Comparison of ENCODE assay signal across 11 mouse cellular contexts in the genomic region with DNA sequence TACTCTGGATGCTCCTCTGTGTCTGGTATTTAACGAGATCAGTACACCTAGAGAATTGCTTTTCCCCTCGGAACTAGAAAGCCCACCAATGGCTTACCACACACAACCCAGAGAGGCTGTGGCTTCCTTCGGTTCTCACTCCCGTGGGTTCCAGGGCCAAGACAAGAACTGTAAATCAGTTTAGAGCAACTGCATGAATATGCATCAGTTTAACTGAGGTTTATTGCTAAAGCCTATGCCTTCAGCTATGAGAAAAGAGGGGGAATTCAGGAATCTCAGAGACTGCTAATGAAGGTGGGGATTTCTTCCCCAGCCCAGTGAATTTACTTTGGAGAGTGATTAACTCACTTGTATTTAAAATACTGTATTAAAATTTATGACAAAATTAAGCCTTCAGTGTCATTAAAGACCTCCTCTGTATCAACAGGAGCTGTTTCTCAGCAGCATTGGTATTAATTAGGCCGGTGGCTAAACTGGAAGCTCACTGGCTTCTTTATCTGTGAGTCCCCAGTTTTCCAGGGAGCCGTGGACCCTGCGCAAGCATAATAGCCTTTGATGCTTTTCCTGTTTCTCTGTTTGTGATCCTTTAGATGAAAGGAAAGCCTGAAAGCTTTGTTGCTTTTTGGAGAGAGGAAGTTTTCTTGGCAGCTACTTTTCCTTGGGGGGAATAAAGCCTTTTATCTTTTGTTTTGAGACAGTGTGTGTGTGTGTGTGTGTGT. TPM values are rescaled to one million over a fixed set of nuclear protein-coding genes. Genes with fewer than 3 reads are reported as not detected.
DNase-seq lines count a peak whose midpoint lies in the region; ATAC-seq and TF ChIP-seq lines count a peak whose summit lies in the region.
"Had no signal": no experiment of that assay in that cellular context is flagged by ENCODE, and none has a peak within 500 bp of the region (broad histone marks: within the 10 kb centered on the region; RNA-seq: fewer than 3 reads in every experiment).

No protein-coding gene starts in this region.

- no peak overlapping the region for H3K9ac ChIP-seq in embryonic facial prominence, embryonic 15.5 days
- no peak overlapping the region for H3K9ac ChIP-seq in limb, embryonic 14.5 days (ENCODE audit: low read depth, low read length, severe bottlenecking)
- H3K9ac ChIP-seq: liver, embryonic 15.5 days had no signal

- H3K36me3 ChIP-seq in embryonic facial prominence, embryonic 15.5 days: no peaks in the 10 kb centered on the region
- no peaks in the 10 kb centered on the region for H3K36me3 ChIP-seq in limb, embryonic 14.5 days (ENCODE audit: control insufficient read depth, insufficient read depth, low read length)
- H3K36me3 ChIP-seq: liver, embryonic 15.5 days had no signal

- no peak overlapping the region for H3K4me3 ChIP-seq in embryonic facial prominence, embryonic 15.5 days (replicated peaks)
- no peak overlapping the region for H3K4me3 ChIP-seq in limb, embryonic 14.5 days (replicated peaks; ENCODE audit: low read length)
- H3K4me3 ChIP-seq: liver, embryonic 15.5 days had no signal

- no peak for TF ChIP-seq POLR2A in limb, embryonic 14.5 days (IDR thresholded peaks at IDR 0.05; ENCODE audit: borderline replicate concordance, extremely low read depth, insufficient read depth, insufficient read length)

- H3K9me3 ChIP-seq in embryonic facial prominence, embryonic 15.5 days (replicated peaks): 0 out of 2 replicates have a peak, but pooled peaks cover 3% of the 10 kb centered on the region
- H3K9me3 ChIP-seq in limb, embryonic 14.5 days (ENCODE audit: control insufficient read depth, low read length): no peaks in the 10 kb centered on the region
- H3K9me3 ChIP-seq: liver, embryonic 15.5 days had no signal

- H3K27me3 ChIP-seq in embryonic facial prominence, embryonic 15.5 days: no peaks in the 10 kb centered on the region
- no peaks in the 10 kb centered on the region for H3K27me3 ChIP-seq in limb, embryonic 14.5 days (ENCODE audit: control insufficient read depth, insufficient read depth, low read length)
- H3K27me3 ChIP-seq: liver, embryonic 15.5 days had no signal

- 29% methylated on average over 7 of the region's 7 CpGs for WGBS in embryonic facial prominence, embryonic 15.5 days
- WGBS in limb, embryonic 14.5 days: 17% methylated on average over 7 of the region's 7 CpGs

- peak; percentile 16 for DNase-seq in kidney, adult 9 months
- DNase-seq in kidney, postnatal 14 days: no peak
- DNase-seq in brain, embryonic 18.5 days (ENCODE audit: low read depth, low spot score): peak; percentile 59
- DNase-seq in limb, embryonic 14.5 days (ENCODE audit: low spot score): peak; percentile 23
- no peak for DNase-seq in MN1 (ENCODE audit: low spot score)
- DNase-seq in right cerebral cortex, postnatal 14 days: no peak
- DNase-seq in adrenal gland, postnatal 36 days: no peak
- DNase-seq: gastrocnemius, postnatal 36 days; layer of hippocampus, adult 9-11 months had no signal

- no peak for ATAC-seq in embryonic facial prominence, embryonic 15.5 days (ENCODE audit: insufficient number of reproducible peaks, low FRiP score, low TSS enrichment, low read depth)
- ATAC-seq in limb, embryonic 14.5 days (ENCODE audit: low FRiP score, low read depth): no peak

- H3K27ac ChIP-seq in embryonic facial prominence, embryonic 15.5 days (replicated peaks): 0 out of 2 replicates have a peak overlapping the region, but pooled peaks have one; percentile 17
- no peak overlapping the region for H3K27ac ChIP-seq in limb, embryonic 14.5 days (replicated peaks; ENCODE audit: low read depth, low read length)
- H3K27ac ChIP-seq: liver, embryonic 15.5 days had no signal

- H3K4me2 ChIP-seq in embryonic facial prominence, embryonic 15.5 days (replicated peaks): 0 out of 2 replicates have a peak overlapping the region, but pooled peaks have one; percentile 3
- H3K4me2 ChIP-seq in limb, embryonic 14.5 days (replicated peaks; ENCODE audit: low read depth, low read length, severe bottlenecking): no peak overlapping the region
- H3K4me2 ChIP-seq: liver, embryonic 15.5 days had no signal

- H3K4me1 ChIP-seq in embryonic facial prominence, embryonic 15.5 days: peaks cover 8% of the 10 kb centered on the region; the same call in 1 of the 2 replicates
- H3K4me1 ChIP-seq in limb, embryonic 14.5 days (ENCODE audit: control insufficient read depth, insufficient read depth, low read length): no peaks in the 10 kb centered on the region
- H3K4me1 ChIP-seq: liver, embryonic 15.5 days had no signal

RNA-seq across cellular contexts. Expression of gene Fam13c, which starts 44.4 kb away (rescaled TPM):
- 13.1 and 13.6 TPM in 2 replicates for polyA plus RNA-seq in embryonic facial prominence, embryonic 15.5 days (2015; fragmentation: Nextera tagmentation; extraction: Ambion mirVana)
- polyA plus RNA-seq in limb, embryonic 14.5 days (2012; rRNA removed): 5.6 and 6.1 TPM in 2 replicates
- polyA plus RNA-seq in limb, embryonic 14.5 days (2014; fragmentation: Nextera tagmentation; extraction: Ambion mirVana): 11.0 and 11.9 TPM in 2 replicates
- total RNA-seq in adrenal gland, postnatal 36 days (2021): 10 to 100 TPM; 15.2 to 26.3 TPM

Comparison
In these comparisons a context has a peak if more than half of its experiments do, and no peak if none do; other contexts are left out.
1. DNase-seq: peak in kidney, adult 9 months (single experiment), brain, embryonic 18.5 days (single experiment) and limb, embryonic 14.5 days (single experiment); none in kidney, postnatal 14 days (single experiment), MN1 (single experiment), right cerebral cortex, postnatal 14 days (single experiment) and adrenal gland, postnatal 36 days (0 of 2).